Comparison of ENCODE assay signal across 22 mouse cellular contexts in genomic region chr14:78921219-78921618, GRCm38 (mm10).
DNase-seq lines count a peak whose midpoint lies in the region; ATAC-seq and TF ChIP-seq lines count a peak whose summit lies in the region.
"Had no signal": no experiment of that assay in that cellular context is flagged by ENCODE, and none has a peak within 500 bp of the region (broad histone marks: within the 10 kb centered on the region; RNA-seq: fewer than 3 reads in every experiment).

No protein-coding gene starts in this region.

- no peak overlapping the region for H3K27ac ChIP-seq in gastrocnemius, adult 2 months
- H3K27ac ChIP-seq in kidney, embryonic 14.5 days (ENCODE audit: low read depth, low read length), result no peak overlapping the region
- no peak overlapping the region for H3K27ac ChIP-seq in embryonic facial prominence, embryonic 10.5 days (replicated peaks)
- H3K27ac ChIP-seq: forebrain, embryonic 12.5 days; hindbrain, embryonic 12.5 days; kidney, postnatal 0 days had no signal

- H3K4me3 ChIP-seq in gastrocnemius, adult 2 months, result no peak overlapping the region
- H3K4me3 ChIP-seq in kidney, embryonic 14.5 days (ENCODE audit: low read length), result no peak overlapping the region
- no peak overlapping the region for H3K4me3 ChIP-seq in embryonic facial prominence, embryonic 10.5 days
- H3K4me3 ChIP-seq: forebrain, embryonic 12.5 days; hindbrain, embryonic 12.5 days had no signal

- DNase-seq in gastrocnemius, adult 2 months, result peak; percentile 30
- DNase-seq in gastrocnemius, adult 8-10 months (ENCODE audit: low spot score in 2 of 2), result no peak
- peak; percentile 14 to 22 for DNase-seq in kidney, postnatal 36 days
- peak; percentile 16 for DNase-seq in embryonic facial prominence, embryonic 10.5 days (ENCODE audit: low spot score)
- peak; percentile 16 for DNase-seq in yolk sac, embryonic 10.5 days (ENCODE audit: low spot score)
- no peak for DNase-seq in retina, embryonic 14.5 days (ENCODE audit: low spot score)
- no peak for DNase-seq in left cerebral cortex, postnatal 36 days (ENCODE audit: low spot score in 2 of 2)
- DNase-seq: adrenal gland, postnatal 14 days; cerebellum, adult 11 months; cerebellum, postnatal 10 days; gastrocnemius, postnatal 10 days; left cerebral cortex, postnatal 4 days; liver; right cerebral cortex, adult 18-20 months; spleen, adult 18-20 months; thymus, postnatal 4 days had no signal

- H3K9me3 ChIP-seq in kidney, embryonic 14.5 days (ENCODE audit: control insufficient read depth, low read length), result no peaks in the 10 kb centered on the region
- no peaks in the 10 kb centered on the region for H3K9me3 ChIP-seq in embryonic facial prominence, embryonic 10.5 days
- H3K9me3 ChIP-seq: forebrain, embryonic 12.5 days; hindbrain, embryonic 12.5 days had no signal

- H3K9ac ChIP-seq in kidney, embryonic 14.5 days (ENCODE audit: low read depth, low read length), result no peak overlapping the region
- H3K9ac ChIP-seq: forebrain, embryonic 12.5 days; hindbrain, embryonic 12.5 days had no signal

- no peaks in the 10 kb centered on the region for H3K36me3 ChIP-seq in kidney, embryonic 14.5 days (ENCODE audit: control insufficient read depth, insufficient read depth, low read length)
- no peaks in the 10 kb centered on the region for H3K36me3 ChIP-seq in embryonic facial prominence, embryonic 10.5 days (replicated peaks)
- H3K36me3 ChIP-seq: forebrain, embryonic 12.5 days; hindbrain, embryonic 12.5 days had no signal

- intact Hi-C loops in gastrocnemius, adult 2 months (cut with DNase I), result no loop called here
- intact Hi-C loops in left cerebral cortex, postnatal 36 days (cut with DNase I), result no loop called here

- 42% methylated on average over 2 of the region's 2 CpGs for WGBS in kidney, embryonic 14.5 days
- 52% methylated on average over 2 of the region's 2 CpGs for WGBS in embryonic facial prominence, embryonic 10.5 days

- no peak for TF ChIP-seq CTCF in gastrocnemius, adult 2 months (IDR thresholded peaks at IDR 0.05)

- no peak overlapping the region for H3K4me2 ChIP-seq in kidney, embryonic 14.5 days (replicated peaks; ENCODE audit: low read depth, low read length)
- H3K4me2 ChIP-seq: forebrain, embryonic 12.5 days; hindbrain, embryonic 12.5 days had no signal

- H3K27me3 ChIP-seq in kidney, embryonic 14.5 days (ENCODE audit: control insufficient read depth, insufficient read depth, low read length), result no peaks in the 10 kb centered on the region
- H3K27me3 ChIP-seq in embryonic facial prominence, embryonic 10.5 days (replicated peaks; ENCODE audit: low read depth, poor library complexity, severe bottlenecking), result no peaks in the 10 kb centered on the region
- H3K27me3 ChIP-seq: forebrain, embryonic 12.5 days; hindbrain, embryonic 12.5 days had no signal

- ATAC-seq in kidney, embryonic 14.5 days (ENCODE audit: low FRiP score, low TSS enrichment), result no peak
- ATAC-seq: activated CD4-positive, CD25-positive, alpha-beta regulatory T cell, adult 4 months; inflammation-experienced regulatory T-cells, adult 6 months had no signal

- H3K4me1 ChIP-seq in kidney, embryonic 14.5 days (ENCODE audit: control insufficient read depth, insufficient read depth, low read length), result no peaks in the 10 kb centered on the region
- no peaks in the 10 kb centered on the region for H3K4me1 ChIP-seq in embryonic facial prominence, embryonic 10.5 days
- H3K4me1 ChIP-seq: forebrain, embryonic 12.5 days; hindbrain, embryonic 12.5 days had no signal

Comparison
In these comparisons a context has a peak if more than half of its experiments do, and no peak if none do; other contexts are left out.
1. DNase-seq: peak in gastrocnemius, adult 2 months (single experiment), kidney, postnatal 36 days (2 of 2), embryonic facial prominence, embryonic 10.5 days (single experiment) and yolk sac, embryonic 10.5 days (single experiment); none in gastrocnemius, adult 8-10 months (0 of 2), retina, embryonic 14.5 days (single experiment) and left cerebral cortex, postnatal 36 days (0 of 2).